ENCODE assay signal across 27 mouse cellular contexts in genomic region chr14:16136187-16136586, GRCm38 (mm10).
DNase-seq lines count a peak whose midpoint lies in the region; ATAC-seq and TF ChIP-seq lines count a peak whose summit lies in the region.
"Had no signal": no experiment of that assay in that cellular context is flagged by ENCODE, and none has a peak within 500 bp of the region (broad histone marks: within the 10 kb centered on the region; RNA-seq: fewer than 3 reads in every experiment).

No protein-coding gene starts in this region.

- no peak for TF ChIP-seq POLR2A in brain, embryonic 14.5 days (IDR thresholded peaks at IDR 0.05; ENCODE audit: borderline replicate concordance, extremely low read depth, insufficient read depth, insufficient read length, poor library complexity, severe bottlenecking)

- H3K27ac ChIP-seq in neural tube, embryonic 13.5 days (replicated peaks): no peak overlapping the region
- H3K27ac ChIP-seq: embryonic facial prominence, embryonic 10.5 days; embryonic facial prominence, embryonic 15.5 days; forebrain, embryonic 13.5 days; hindbrain, embryonic 10.5 days; hindbrain, embryonic 15.5 days; kidney, embryonic 15.5 days; left cerebral cortex, adult 2 months; limb, embryonic 12.5 days; liver, embryonic 15.5 days; lung, embryonic 15.5 days; midbrain, embryonic 12.5 days had no signal

- ATAC-seq in neural tube, embryonic 13.5 days (ENCODE audit: low read depth): peak; percentile 47; the same call in 1 of the 2 replicates
- ATAC-seq in erythroblast, adult 5-6 weeks (replicated peaks; ENCODE audit: low FRiP score, poor library complexity, severe bottlenecking): no peak
- ATAC-seq: forebrain, embryonic 13.5 days; Patski had no signal

- no peak overlapping the region for H3K4me2 ChIP-seq in neural tube, embryonic 13.5 days
- H3K4me2 ChIP-seq: embryonic facial prominence, embryonic 15.5 days; forebrain, embryonic 13.5 days; hindbrain, embryonic 15.5 days; kidney, embryonic 15.5 days; limb, embryonic 12.5 days; liver, embryonic 15.5 days; lung, embryonic 15.5 days; midbrain, embryonic 12.5 days had no signal

- DNase-seq in heart, adult 11 months: peak; percentile 43
- DNase-seq in heart, adult 18-20 months: no peak
- no peak for DNase-seq in neural tube, embryonic 10.5 days (ENCODE audit: extremely low spot score, low spot score)
- DNase-seq in brain, embryonic 14.5 days (ENCODE audit: low read depth): peak; percentile 5
- DNase-seq in T-cell, adult 2 months (ENCODE audit: low spot score): no peak
- DNase-seq: adrenal gland, postnatal 25 days; B cell, adult 2 months; cerebellum, adult 8-10 months; cerebellum, postnatal 25 days; heart, postnatal 14 days; kidney, postnatal 25 days; thymus, postnatal 4 days had no signal

- no peak for TF ChIP-seq CTCF in brain, embryonic 14.5 days (IDR thresholded peaks at IDR 0.05; ENCODE audit: borderline replicate concordance, extremely low read depth, insufficient read depth, insufficient read length)

- H3K4me1 ChIP-seq in neural tube, embryonic 13.5 days (replicated peaks): no peaks in the 10 kb centered on the region; the same call in 1 of the 2 replicates
- H3K4me1 ChIP-seq: embryonic facial prominence, embryonic 10.5 days; embryonic facial prominence, embryonic 15.5 days; forebrain, embryonic 13.5 days; hindbrain, embryonic 10.5 days; hindbrain, embryonic 15.5 days; kidney, embryonic 15.5 days; limb, embryonic 12.5 days; liver, embryonic 15.5 days; lung, embryonic 15.5 days; midbrain, embryonic 12.5 days had no signal

- H3K9me3 ChIP-seq in neural tube, embryonic 13.5 days: no peaks in the 10 kb centered on the region
- H3K9me3 ChIP-seq: embryonic facial prominence, embryonic 10.5 days; embryonic facial prominence, embryonic 15.5 days; forebrain, embryonic 13.5 days; hindbrain, embryonic 10.5 days; hindbrain, embryonic 15.5 days; kidney, embryonic 15.5 days; limb, embryonic 12.5 days; liver, embryonic 15.5 days; lung, embryonic 15.5 days; midbrain, embryonic 12.5 days had no signal

- H3K4me3 ChIP-seq in neural tube, embryonic 13.5 days: no peak overlapping the region
- H3K4me3 ChIP-seq: embryonic facial prominence, embryonic 10.5 days; embryonic facial prominence, embryonic 15.5 days; forebrain, embryonic 13.5 days; hindbrain, embryonic 10.5 days; hindbrain, embryonic 15.5 days; kidney, embryonic 15.5 days; left cerebral cortex, adult 2 months; limb, embryonic 12.5 days; liver, embryonic 15.5 days; lung, embryonic 15.5 days; midbrain, embryonic 12.5 days had no signal

- no peaks in the 10 kb centered on the region for H3K36me3 ChIP-seq in neural tube, embryonic 13.5 days
- H3K36me3 ChIP-seq: embryonic facial prominence, embryonic 10.5 days; embryonic facial prominence, embryonic 15.5 days; hindbrain, embryonic 10.5 days; hindbrain, embryonic 15.5 days; kidney, embryonic 15.5 days; limb, embryonic 12.5 days; liver, embryonic 15.5 days; lung, embryonic 15.5 days; midbrain, embryonic 12.5 days had no signal

- WGBS in neural tube, embryonic 13.5 days: 50% methylated on average over 3 of the region's 3 CpGs

- no peak overlapping the region for H3K9ac ChIP-seq in neural tube, embryonic 13.5 days
- H3K9ac ChIP-seq: embryonic facial prominence, embryonic 15.5 days; forebrain, embryonic 13.5 days; hindbrain, embryonic 15.5 days; kidney, embryonic 15.5 days; limb, embryonic 12.5 days; liver, embryonic 15.5 days; lung, embryonic 15.5 days; midbrain, embryonic 12.5 days had no signal

- no peaks in the 10 kb centered on the region for H3K27me3 ChIP-seq in neural tube, embryonic 13.5 days
- H3K27me3 ChIP-seq: CH12.LX; embryonic facial prominence, embryonic 15.5 days; forebrain, embryonic 13.5 days; hindbrain, embryonic 15.5 days; kidney, embryonic 15.5 days; limb, embryonic 12.5 days; liver, embryonic 15.5 days; lung, embryonic 15.5 days; midbrain, embryonic 12.5 days had no signal

Comparison
In these comparisons a context has a peak if more than half of its experiments do, and no peak if none do; other contexts are left out.
1. DNase-seq: peak in heart, adult 11 months (single experiment) and brain, embryonic 14.5 days (single experiment); none in heart, adult 18-20 months (0 of 2), neural tube, embryonic 10.5 days (single experiment) and T-cell, adult 2 months (single experiment).